Mouse (Mus musculus) monocyte, adult 5-6 weeks (primary cell): Measurements from ENCODE around the gene Mapk8ip2. TPM values are rescaled to one million over a fixed set of nuclear protein-coding genes. Genes with fewer than 3 reads are reported as not detected.

Source experiments
- ATAC-seq: fragments of 153-309, 156-312 bp; replicated peaks from 2 replicates; pipeline ENCODE4 v1.8.0; 2017; ENCODE audit warnings: mild to moderate bottlenecking; ENCODE audit not compliant: low TSS enrichment, insufficient number of reproducible peaks, severe bottlenecking, poor library complexity, low FRiP score
- total RNA-seq: library from RNA; stranded (forward); fragments of 200-1000, 200-491, 200-594 nt; gene quantifications from 3 replicates; pipeline ENCODE4 v1.2.3, GENCODE M21; 2017

Mapk8ip2 gene
- total RNA-seq, 1 experiment from 2014 or later = not detected

GRCm38 (mm10) chr15:89507751-89508150 is 54.0 kb downstream of the Mapk8ip2 start:
- no peak for ATAC-seq

- no peak for ATAC-seq
Measured at GRCm38 (mm10) chr15:89512679-89513078, 59.0 kb downstream of the Mapk8ip2 start.

Other genes starting within 250 kb of the Mapk8ip2 start
- gene Ppp6r2, start 242.4 kb upstream of the Mapk8ip2 start, total RNA-seq = 16.8 to 32.5 TPM (median 19.4 TPM) in 3 replicates
- gene Sbf1, start 138.6 kb upstream of the Mapk8ip2 start, total RNA-seq = 86.3 to 141 TPM (median 130 TPM) in 3 replicates
- not detected in 3 replicates for gene Adm2, start 131.2 kb upstream of the Mapk8ip2 start, total RNA-seq
- gene Miox, start 119.5 kb upstream of the Mapk8ip2 start, total RNA-seq = not detected in 3 replicates
- 9.0 to 27.2 TPM (median 20.9 TPM) in 3 replicates for gene Lmf2, start 98.3 kb upstream of the Mapk8ip2 start, total RNA-seq
- 71.4 to 99.9 TPM (median 80.6 TPM) in 3 replicates for gene Ncaph2, start 98.2 kb upstream of the Mapk8ip2 start, total RNA-seq
- 5.4 to 9.4 TPM (median 6.3 TPM) in 3 replicates for gene Sco2, start 80.1 kb upstream of the Mapk8ip2 start, total RNA-seq
- gene Tymp, start 76.9 kb upstream of the Mapk8ip2 start, total RNA-seq = 0.57 TPM in 1 of 3 replicates, not detected in the others
- gene Odf3b, start 74.6 kb upstream of the Mapk8ip2 start, total RNA-seq = not detected in 3 replicates
- gene Klhdc7b, start 69.0 kb upstream of the Mapk8ip2 start, total RNA-seq = not detected in 3 replicates
- gene Syce3, start 43.4 kb upstream of the Mapk8ip2 start, total RNA-seq = not detected in 3 replicates
- 0.75 to 8.6 TPM (median 1.8 TPM) in 3 replicates for gene Cpt1b, start 28.1 kb upstream of the Mapk8ip2 start, total RNA-seq
- 9.7 to 24.4 TPM (median 15.7 TPM) in 3 replicates for gene C730034F03Rik, start 24.3 kb upstream of the Mapk8ip2 start, total RNA-seq
- gene Gm44502, start 24.2 kb upstream of the Mapk8ip2 start, total RNA-seq = 0.76 to 1.2 TPM in 2 of 3 replicates, not detected in the other
- gene Chkb, start 24.0 kb upstream of the Mapk8ip2 start, total RNA-seq = 95.3 to 120 TPM (median 95.5 TPM) in 3 replicates
- gene Arsa, start 23.5 kb downstream of the Mapk8ip2 start, total RNA-seq = 11.2 to 12.6 TPM (median 11.7 TPM) in 3 replicates
- not detected in 3 replicates for gene Shank3, start 45.7 kb downstream of the Mapk8ip2 start, total RNA-seq
- gene Acr, start 114.4 kb downstream of the Mapk8ip2 start, total RNA-seq = 0.85 TPM in 1 of 3 replicates, not detected in the others
- gene Rabl2, start 138.0 kb downstream of the Mapk8ip2 start, total RNA-seq = 0.87 to 1.2 TPM in 2 of 3 replicates, not detected in the other